Mouse (Mus musculus): ENCODE results near the gene Mvb12a.

DNA sequence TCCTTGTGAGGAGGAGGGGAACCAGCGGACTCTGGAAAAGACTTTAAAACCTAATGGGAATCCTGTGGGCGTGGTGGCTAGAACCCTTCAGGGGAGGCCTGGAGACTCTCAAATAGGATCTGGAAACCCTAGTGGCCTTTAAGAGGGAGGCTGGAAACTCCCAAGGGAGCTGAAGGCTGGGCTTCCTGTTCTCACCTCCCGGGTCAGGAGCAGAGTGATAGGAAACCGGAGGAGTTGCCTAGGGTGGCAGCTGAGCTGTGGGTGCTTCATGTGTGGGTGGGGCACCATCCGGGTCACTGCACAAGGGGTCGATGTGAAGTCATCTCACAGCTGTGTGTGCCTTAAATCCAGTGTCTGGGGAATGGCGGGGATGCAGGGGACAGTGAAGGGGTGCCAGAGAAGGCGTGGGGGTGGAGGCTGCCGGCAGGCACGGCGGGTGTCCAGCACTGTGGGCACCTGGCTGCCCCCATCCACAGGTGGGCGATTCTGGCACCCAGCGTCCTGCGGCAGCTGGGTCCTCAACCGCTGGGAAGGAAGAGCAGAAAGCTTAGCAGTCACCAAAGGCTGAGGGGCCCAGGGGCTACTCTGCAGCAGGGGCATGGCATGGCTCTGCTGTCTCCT is 44.7 kb upstream of the Mvb12a start:
- TF ChIP-seq EP300 (IDR thresholded peaks at IDR 0.05; ENCODE audit: low read depth) (0 out of 2 replicates have a peak, but pooled peaks have one; percentile 21), CTCF (IDR thresholded peaks at IDR 0.05; ENCODE audit: low read depth) (no peak)

Measured in heart, postnatal 0 days (tissue).